Comparison of ENCODE assay signal across 20 mouse cellular contexts in the genomic region with DNA sequence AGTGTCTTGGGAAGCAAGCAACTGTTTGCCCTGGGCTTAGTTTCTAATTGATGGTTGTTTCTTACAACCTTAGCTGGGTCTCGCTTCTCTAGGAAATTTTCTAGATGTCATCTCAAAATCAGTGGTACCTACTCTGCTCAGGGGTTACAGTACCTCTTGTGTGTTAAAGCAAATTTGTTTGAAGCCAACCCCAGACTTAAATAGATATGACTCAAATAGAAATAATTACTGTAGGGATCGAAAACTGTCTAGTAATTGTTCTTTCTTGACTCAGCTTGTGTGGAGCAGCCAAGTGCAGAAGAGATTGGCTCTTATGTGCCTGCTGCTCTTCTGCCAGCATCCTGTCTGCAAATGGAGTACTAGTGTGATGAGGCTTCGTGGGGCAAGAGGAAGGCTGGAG. TPM values are rescaled to one million over a fixed set of nuclear protein-coding genes. Genes with fewer than 3 reads are reported as not detected.
DNase-seq lines count a peak whose midpoint lies in the region; ATAC-seq lines count a peak whose summit lies in the region.
"Had no signal": no experiment of that assay in that cellular context is flagged by ENCODE, and none has a peak within 500 bp of the region (broad histone marks: within the 10 kb centered on the region; RNA-seq: fewer than 3 reads in every experiment).

No protein-coding gene starts in this region.

- peak; percentile 32 for ATAC-seq in frontal cortex, adult (ENCODE audit: low TSS enrichment)
- ATAC-seq: forebrain, embryonic 15.5 days; hindbrain, embryonic 16.5 days; intestine, embryonic 15.5 days had no signal

- DNase-seq in frontal cortex, postnatal 36 days (ENCODE audit: low spot score in 2 of 2): no peak
- DNase-seq in CD4-positive helper T cell, adult 2 months (ENCODE audit: low read depth, low spot score): peak; percentile 8
- DNase-seq in Muller cell, postnatal 12 days (ENCODE audit: inconsistent ontology term): peak; percentile 61
- DNase-seq in naive thymus-derived CD4-positive, alpha-beta T cell, adult 2 months (ENCODE audit: low read depth): peak; percentile 27
- no peak for DNase-seq in left cerebral cortex, adult 18-20 months (ENCODE audit: low spot score in 2 of 2)
- DNase-seq in heart, adult 9 months (ENCODE audit: low spot score in 2 of 2): no peak
- DNase-seq: adrenal gland, postnatal 14 days; B cell, adult 2 months; cerebellum, adult 11-12 months; cerebellum, adult 8-10 months; cerebellum, postnatal 10 days; cerebellum, postnatal 36 days; embryo, embryonic 11 days; gastrocnemius, postnatal 36 days; heart, adult 2 months; kidney, adult 18-20 months had no signal

RNA-seq across cellular contexts. Expression of a gene that starts 22.5 kb away (rescaled TPM):
- total RNA-seq in left cerebral cortex, adult 18-20 months (2021): 10 to 100 TPM; 29.0 to 31.4 TPM

Comparison
In these comparisons a context has a peak if more than half of its experiments do, and no peak if none do; other contexts are left out.
1. DNase-seq: peak in CD4-positive helper T cell, adult 2 months (single experiment), Muller cell, postnatal 12 days (single experiment) and naive thymus-derived CD4-positive, alpha-beta T cell, adult 2 months (single experiment); none in frontal cortex, postnatal 36 days (0 of 2), left cerebral cortex, adult 18-20 months (0 of 2) and heart, adult 9 months (0 of 2).